Mouse (Mus musculus): ENCODE measurements around the gene Smyd3.

GRCm38 (mm10) chr1:179492908-179493307, 24.9 kb downstream of the Smyd3 start:
- TF ChIP-seq CTCF (IDR thresholded peaks at IDR 0.05; ENCODE audit: low read depth, low read length) (no peak), POLR2A (IDR thresholded peaks at IDR 0.05; ENCODE audit: extremely low read depth, insufficient read depth, low read length) (no peak)

Measured in liver, adult 2 months (tissue).